Mouse (Mus musculus) yolk sac, embryonic 10.5 days (tissue): ENCODE measurements at regions not wholly inside any gene's neighbourhood (a gene's known extent, or its start where the extent isn't known, plus 50 kb on each side); places are given as distances from the start of the nearest gene placed in this dataset.
A peak's percentile ranks its signal among the peaks of the same experiment; 100 is the strongest.

Experiments used
- DNase-seq: peaks from one replicate; pipeline ENCODE4 v3.0.0-alpha.2; 2017; ENCODE audit warnings: low spot score

GRCm38 (mm10) chr6:22443170-22443569, 87.1 kb upstream of the Fam3c start:
- no peak for DNase-seq

- DNase-seq: peak; percentile 80
Observed at GRCm38 (mm10) chr6:22442591-22442990, 86.5 kb upstream of the Fam3c start.

DNA sequence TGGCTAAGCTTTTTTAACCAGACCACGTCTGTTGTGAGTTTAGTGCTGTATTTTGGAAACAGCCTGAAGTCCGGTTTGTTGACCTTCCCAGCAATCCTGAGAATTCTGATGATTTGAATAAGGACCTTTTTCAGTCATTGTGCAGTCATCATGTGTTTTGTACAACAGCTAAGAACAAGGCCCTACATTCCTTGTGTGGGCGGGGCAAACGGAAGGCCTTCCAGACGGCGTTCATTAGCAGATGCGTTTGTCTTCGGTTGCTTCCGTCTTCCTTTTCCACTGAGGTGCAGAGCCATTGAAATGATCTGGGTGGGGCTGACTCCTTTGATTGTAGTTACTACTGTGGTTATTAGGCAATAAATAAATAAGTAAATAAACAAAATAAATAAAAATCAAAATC, 83.8 kb upstream of the Fam3c start:
- no peak for DNase-seq

DNA sequence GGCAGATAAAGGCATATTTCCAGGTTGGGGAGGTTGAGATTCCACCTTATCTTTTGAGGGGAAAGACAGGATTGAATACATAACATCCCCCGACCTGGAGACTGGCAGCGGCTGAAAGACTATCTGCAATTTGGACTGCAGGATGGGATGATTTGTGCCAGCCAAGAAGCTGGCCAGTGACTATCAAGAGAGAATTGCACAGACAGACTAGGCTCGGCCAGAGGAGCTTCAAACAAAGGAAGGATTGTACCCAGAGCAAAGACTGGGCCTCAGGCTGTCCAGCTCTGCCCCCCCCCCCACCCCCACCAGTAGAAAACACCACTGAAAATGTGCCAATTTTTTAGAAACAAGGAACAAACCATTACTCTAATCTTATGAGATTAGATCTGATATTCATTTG, 73.0 kb upstream of the Fam3c start:
- DNase-seq: no peak

GRCm38 (mm10) chr6:22424161-22424807, 68.2 kb upstream of the Fam3c start:
- no peak for DNase-seq

DNA sequence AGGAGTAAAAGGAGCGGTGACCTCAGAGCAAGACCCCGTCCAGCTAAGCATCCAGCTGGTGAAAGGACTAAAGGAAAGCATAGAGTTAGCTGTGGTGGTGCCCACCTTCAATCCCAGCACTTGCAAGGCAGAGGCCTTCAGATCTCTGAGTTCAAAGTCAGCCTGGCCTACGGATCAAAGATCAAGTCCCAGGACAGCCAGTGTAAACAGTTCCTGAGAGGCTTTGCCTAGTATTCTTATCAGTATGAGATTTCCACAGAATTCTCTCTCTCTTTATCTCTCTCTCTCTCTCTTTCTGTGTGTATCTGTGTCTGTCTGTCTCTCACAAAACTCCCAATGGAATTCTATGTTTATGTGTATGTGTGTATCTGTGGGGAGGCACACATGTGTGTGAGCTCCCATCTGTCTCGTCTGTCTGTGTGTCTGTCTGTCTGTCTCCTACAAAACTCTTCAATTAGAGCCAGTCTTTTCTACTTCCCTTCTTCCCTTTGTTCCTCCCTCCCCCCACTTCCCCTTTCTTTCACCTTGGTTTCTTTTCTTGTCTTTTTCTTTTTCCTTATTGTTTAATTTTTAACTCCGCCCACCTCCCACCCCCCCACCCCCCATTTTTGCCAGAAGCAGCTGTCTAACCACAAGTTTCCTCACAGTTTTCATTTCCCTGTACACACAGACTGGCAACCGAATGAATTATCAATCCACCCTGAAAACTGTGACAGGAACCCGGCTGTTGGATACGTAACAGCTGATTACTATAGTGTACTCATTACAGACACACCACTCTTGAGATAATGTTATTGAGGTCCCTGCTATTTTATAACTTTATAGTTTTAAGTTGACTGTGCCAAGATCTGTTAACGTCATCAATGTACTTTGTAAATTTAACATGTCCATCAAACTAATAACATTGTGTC, 67.3 kb upstream of the Fam3c start:
- peak; percentile 60 for DNase-seq

DNA sequence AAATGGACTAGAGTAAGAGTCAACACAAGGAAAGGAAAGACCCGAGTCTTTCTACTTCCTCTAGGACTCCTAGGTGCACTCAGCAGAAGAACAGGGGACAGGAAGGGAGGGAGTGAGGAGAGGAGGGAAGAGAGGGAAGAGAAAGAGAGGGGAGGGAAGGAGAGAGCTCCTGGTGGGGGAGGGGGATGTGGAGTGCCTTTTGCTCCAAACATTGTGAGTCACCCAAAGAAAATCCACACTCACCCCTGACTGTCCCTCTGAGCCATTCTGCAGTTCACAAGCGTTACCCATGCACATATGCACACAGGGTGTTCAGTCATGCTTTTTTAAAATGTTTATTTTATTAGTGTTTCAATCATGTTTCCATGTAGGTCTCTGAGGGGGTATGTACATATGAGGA, 65.5 kb upstream of the Fam3c start:
- DNase-seq: no peak

DNA sequence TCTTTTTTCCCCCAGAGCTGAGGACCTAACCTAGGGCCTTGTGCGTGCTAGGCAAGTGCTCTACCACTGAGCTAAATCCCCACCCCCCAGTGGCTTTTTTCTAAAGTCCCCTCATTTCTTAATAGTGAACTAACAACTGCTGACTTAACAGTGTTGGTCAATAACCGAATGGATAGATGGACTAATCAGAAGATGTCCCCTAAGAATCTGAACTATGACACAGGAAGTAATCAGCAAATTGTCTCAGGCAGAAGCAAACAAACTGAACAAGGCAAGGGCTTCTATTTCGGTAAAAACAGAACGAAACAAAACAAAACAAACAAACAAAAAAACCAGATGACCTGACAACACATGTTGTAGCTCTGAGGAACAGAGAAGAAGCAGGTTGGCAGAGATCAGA, 62.2 kb upstream of the Fam3c start:
- no peak for DNase-seq

GRCm38 (mm10) chr6:22417189-22417588, 61.1 kb upstream of the Fam3c start:
- no peak for DNase-seq

- no peak for DNase-seq
Observed at GRCm38 (mm10) chr6:22411796-22412195, 55.8 kb upstream of the Fam3c start.

GRCm38 (mm10) chr6:22408808-22409589, 53.0 kb upstream of the Fam3c start:
- no peak for DNase-seq
